Mouse (Mus musculus) retina, postnatal 1 day (tissue): ENCODE results near the gene Ppdpf.

Source experiments
- DNase-seq: peaks from one replicate; pipeline ENCODE4 v3.0.0-alpha.2; 2012

The Ppdpf gene

DNA sequence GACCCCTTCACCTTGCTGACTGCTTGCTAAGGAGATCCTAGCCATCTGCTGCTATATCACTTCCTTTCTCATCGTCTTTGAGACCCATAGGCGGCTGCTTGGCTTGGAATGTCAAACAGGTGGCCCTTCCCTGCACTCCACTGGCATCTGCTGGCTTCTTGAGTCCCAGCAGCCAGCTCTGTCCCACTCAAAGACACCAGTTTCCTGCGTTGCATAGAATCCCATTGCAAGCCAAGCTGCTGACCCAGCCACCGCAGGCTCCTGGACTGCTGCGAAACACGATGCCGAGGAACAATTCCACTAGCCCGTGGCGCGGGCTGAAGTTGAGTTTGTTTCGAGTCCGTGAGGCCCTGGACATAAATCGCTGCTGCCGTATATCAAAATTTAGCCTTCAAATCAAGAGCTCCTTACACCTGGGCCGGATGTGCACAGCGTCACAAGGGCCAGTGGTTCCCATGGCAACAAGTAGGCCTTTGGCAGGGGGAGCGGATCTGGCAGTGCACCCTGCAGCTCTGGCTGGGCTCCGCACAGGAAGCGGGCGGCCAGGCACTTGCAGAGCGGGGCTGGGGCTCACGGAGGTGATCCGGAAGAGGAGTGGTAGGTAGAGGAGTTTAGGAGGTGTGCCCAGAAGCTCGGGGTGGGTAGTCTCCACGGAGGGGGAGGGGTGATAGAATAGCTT is 32.6 kb downstream of the Ppdpf start, which contains the start of gene Fndc11:
Gene Fndc11 (plus strand): TSS at position 476 of the 679 bp plus-strand sequence.
- peak; percentile 77 for DNase-seq

DNA sequence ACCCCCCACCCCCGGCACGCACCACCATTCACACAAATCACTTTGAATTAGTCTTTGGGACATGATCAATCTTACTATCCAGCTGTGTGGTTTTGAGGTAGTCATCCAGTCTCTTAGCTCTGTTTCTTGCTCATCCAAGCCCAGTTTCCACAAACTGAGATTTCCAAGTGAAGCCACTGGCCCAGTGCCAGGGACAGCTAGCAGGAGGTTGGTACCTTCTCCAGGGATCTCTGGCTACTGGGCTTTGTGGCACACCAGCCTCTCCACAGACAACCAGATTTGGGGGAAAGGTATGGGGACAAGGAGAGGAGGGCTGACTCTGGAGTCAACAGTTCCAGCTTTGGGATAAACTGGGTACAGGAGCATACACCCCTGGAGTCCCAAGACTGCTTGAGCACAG is 33.3 kb downstream of the Ppdpf start:
- DNase-seq, result no peak

DNA sequence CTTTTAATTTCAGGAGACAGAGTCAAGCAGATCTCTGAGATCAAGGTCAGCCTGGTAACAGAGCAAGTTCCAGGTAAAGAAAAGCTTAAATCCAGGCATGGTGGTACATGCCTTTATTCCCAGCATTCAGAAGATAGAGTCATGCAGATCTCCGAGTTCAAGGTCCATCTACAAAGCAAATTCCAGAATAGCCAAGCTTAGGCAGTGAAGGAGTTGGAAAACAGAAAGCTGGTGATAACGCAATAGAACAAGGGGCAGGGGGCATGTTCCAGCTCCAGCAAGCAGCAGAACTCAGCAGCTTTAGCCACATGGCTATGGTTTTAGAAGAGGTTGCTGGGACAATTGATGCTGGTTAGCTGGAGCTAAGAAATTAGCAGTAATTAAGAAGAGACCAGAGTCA is 37.9 kb downstream of the Ppdpf start:
- DNase-seq, result no peak

DNA sequence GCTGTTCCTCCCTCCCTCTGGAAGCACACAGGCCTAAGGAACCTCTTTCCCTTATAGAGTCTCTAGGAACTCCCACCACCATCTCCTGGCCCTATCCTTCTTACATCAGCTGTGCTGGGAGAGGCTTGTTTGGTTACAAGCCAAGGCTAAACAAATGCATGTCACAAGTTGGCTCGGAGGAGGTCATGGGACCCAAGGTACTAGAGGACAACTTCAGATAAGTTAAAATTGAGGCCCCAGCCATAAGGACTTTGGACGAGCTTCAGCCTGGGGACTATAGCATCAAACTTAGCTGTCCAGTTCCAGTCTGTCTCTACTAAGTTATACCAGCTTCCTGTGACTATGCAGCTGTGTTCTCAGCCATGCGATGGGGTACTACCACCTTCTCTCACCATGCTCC is 40.1 kb downstream of the Ppdpf start:
- no peak for DNase-seq

DNA sequence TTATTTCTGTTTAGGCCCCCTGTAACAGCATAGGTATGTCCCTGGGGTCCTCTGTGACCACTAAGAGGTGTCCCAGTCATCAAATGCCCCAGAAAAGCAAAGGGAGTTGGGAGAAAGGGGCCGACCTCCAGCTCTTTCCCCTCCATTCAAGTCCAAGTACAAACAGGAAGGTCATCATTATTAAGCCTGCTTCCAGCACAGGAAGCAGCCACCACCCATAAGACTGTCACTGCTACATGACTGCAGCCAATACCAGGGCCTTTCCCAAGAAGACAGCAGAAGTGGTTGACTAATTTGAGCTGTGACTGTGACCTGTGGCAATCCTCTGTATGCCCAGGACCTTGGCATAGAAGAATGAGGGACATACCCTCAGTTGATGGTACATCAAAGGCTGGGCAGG is 41.3 kb downstream of the Ppdpf start:
- no peak for DNase-seq

DNA sequence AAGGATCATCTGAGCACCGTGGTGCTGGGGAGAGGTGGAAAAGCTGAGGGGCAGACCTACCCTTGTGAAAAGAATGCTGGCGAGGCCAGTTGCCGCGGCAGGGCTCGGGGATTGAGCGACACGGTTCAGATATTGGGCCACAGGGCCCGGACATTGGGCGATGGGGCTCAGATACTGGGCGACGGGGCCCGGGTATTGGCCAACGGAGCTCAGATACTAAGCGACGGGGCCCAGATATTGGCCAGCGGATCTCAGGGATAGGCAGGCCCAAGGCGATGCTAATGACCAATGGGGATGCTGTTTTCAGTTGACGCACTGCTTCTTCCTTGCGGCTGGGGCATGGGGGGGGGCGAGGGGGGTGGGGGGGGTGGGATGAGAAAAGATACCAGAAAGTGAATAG is 44.1 kb downstream of the Ppdpf start:
- DNase-seq, result no peak

DNA sequence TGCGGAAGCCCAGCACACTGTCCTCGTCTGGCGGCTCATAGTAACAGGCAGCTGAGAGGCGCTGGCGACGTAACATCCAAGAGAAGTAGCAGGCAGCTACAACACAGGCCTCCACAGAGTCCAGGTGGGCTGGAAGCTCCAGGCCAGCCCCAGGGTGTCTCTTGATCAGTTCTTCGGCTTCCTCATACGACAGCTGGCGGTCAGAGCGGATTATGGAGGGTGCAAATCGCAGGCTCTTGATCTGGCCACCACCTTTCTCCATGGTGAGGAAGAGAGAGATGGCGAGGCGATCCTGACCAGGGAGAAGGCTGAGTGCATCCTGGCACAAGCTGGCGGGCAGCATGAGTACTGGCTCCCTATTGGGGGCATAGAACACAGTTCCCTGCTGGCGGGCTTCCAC is 46.4 kb downstream of the Ppdpf start:
- DNase-seq, result no peak

DNA sequence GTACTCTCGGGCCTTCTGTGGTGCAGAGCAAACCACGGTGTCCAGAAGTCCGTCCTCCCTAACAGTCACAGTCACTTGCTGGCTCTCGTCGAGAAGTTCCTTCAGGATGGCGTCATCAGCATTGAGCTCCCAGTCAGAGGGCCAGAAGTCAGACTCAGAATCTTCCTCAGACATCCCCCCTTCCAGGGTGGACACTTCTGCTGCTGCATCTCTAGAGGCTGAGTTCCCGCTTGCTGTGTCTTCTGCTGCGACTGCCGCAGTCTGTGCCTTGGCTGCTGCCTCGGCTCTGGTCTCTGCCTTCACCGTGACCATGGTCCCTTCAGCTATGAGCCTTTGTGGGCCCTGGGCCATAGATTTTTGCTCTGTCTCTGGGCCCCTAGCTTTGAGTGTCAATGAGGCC is 47.6 kb downstream of the Ppdpf start:
- DNase-seq, result no peak

DNA sequence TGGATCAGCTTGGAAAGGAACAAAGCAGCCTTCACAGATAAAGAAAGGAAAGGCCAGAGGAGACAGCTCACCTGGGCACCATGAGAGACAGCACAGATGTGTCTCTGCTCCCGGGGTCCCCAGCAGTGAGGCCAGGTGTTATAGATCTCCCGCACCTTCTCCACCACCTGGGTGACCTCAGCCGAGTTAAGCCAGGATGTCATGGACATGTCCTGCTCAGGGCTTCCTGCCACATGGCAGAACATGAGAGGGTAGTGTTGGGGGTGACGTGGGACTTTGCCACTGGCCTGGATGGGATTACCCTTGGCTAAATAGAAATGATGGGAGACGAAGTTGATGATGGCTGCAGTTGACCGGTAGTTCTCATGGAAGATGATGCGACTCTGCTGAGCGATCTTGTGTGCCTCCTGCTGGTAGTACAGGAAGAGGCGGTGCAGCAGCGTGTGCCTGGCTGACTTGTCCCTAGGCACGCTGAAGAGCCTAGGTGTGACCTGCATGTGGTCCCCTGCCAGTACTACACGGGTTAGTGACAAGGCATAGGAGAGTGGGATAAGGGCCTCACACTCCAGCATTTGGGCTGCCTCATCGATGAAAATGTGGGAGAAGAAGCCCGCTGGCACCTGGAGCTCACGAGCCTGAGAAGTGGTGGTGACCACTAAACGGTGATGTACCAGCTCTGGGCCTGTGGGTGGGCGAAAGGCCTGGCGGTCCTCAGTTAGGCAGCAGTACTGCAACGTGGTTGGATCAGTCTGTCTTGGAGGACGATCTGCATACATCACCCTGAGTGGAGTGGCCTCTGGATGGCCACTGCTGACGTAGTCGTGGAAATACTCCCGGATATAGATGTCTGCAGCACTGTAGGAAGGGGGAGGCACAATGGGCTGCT is 48.9 kb downstream of the Ppdpf start:
- DNase-seq, result no peak

DNA sequence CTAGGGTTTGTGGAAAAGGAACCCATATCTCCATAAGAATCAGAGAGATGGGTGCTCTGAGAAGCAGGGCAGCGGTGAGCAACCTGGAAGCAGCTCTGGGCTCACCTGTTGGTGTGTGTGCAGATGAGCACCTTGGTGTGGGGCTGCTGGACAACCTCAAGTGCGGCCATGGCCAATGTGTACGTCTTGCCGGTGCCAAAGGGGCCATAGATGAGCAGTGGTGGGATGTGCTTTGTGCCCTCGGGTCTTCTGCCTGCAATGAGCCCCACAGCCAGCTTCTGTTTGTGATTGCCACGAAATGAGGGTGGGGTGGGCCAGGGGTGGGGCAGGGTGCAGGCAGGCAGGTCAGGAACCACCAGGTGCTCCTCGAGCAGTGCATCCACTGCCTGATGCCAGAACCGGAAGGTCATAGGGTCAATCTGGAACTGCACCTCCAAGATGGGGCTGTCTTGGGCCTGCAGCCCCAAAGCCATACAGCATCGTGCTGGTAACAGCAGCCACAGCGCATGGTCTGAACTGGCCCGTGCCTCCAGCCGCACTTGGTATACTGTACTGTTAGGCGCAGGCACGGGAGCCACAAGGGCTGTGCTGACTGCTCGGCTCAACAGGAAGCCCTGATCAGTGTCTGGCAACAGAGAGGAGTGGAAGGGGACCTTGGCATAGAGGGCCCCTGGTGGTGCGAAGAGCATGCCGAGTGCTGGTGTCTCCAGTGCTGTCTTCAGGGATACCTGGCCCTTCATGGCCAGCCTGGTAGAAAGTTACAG is 50.4 kb downstream of the Ppdpf start:
- DNase-seq, result no peak

DNA sequence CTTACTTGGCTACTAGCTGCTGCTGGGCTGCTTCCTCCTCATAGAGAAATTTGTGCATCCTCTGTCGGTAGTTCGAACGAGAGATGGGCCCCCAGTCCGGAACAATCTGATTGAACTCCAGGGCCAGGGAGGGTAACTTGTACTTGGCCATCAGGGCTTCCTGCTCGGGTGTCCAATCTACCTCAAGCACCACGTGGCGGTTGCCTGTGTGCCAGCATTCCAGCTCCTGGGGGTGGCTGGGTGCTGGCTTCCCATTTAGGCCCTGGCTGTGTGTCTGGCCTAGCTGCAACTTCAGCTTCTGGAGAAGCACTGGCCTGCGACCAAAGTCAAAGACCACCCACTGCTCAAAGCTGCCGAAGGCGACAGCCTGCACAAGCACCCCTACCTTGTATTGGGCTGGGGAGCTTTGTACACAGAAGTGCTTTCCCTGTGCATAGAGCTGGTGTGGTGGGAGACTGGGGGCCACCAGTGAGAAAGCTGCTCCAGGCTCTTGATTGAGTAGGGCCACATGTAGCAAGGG is 51.1 kb downstream of the Ppdpf start:
- no peak for DNase-seq
